Mouse (Mus musculus): ENCODE results near the gene Ddc. TPM values are rescaled to one million over a fixed set of nuclear protein-coding genes. Genes with fewer than 3 reads are reported as not detected.

Ddc gene
- total RNA-seq, 2 experiments from 2014 or later = 8.1 to 8.9 TPM

DNA sequence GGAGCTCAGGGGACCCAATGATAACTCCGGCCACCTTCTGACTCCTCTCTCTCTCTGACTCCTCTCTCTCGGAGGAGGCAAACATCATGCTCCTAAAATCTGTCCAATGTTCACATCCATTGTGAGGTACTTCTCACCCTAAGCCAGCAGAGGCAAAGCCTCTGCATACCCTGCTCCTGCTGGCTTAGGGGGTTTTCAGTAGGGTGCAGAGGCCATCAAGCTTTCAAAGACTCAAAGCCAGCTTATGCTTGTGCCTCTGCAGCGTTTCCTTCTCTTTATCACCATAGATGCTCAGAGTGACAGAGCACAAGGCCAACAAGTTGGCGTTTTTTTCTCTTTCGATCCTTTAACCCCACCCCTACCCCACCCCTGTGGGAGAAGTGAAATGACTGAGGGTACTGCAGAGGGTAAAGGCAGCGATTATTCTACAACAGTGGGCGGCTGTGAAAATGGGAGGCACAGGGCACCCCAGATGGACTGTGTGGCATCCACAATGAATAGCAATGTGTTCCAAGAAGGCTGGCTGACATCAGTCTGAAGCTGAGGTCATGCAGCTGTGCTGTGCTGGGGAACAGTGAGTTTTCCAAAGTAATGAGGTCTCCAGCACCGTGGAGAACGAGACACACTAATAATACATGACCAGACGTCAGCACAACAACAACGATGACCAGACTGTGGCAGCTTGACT is 34.3 kb upstream of the Ddc start:
- DNase-seq (ENCODE audit: low spot score in 2 of 2) = peak in 1 of 2 experiments; percentile 29
- no peak for TF ChIP-seq CTCF (conservative IDR thresholded peaks at IDR 0.05)
- H3K4me3 ChIP-seq = no peak overlapping the region
- H3K27ac ChIP-seq = peak overlapping the region; percentile 51; the same call in 1 of the 2 replicates

DNA sequence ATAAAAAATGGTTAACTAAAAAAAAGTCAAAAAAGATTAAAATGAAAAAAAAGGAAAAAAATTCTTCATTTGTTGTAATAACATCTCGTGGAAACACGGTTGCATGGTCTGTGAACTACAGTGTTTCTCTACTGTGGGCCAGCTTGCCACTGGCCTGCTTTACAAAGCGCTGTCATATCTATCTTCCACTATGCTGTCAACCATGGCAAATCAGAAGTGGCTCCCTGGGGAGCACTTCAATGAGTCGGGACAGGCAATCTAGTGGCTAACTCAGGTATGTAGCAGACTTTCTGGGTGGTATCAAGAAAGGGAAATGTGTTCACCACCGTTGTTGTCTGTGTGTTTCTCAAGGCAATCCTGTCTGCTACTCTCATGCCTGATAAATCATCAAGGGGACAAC is 33.7 kb upstream of the Ddc start:
- Histone ChIP-seq H3K27ac (peak overlapping the region; percentile 51; the same call in 1 of the 2 replicates), H3K4me3 (no peak overlapping the region)
- DNase-seq (ENCODE audit: low spot score in 2 of 2) = no peak
- TF ChIP-seq CTCF (conservative IDR thresholded peaks at IDR 0.05) = no peak

DNA sequence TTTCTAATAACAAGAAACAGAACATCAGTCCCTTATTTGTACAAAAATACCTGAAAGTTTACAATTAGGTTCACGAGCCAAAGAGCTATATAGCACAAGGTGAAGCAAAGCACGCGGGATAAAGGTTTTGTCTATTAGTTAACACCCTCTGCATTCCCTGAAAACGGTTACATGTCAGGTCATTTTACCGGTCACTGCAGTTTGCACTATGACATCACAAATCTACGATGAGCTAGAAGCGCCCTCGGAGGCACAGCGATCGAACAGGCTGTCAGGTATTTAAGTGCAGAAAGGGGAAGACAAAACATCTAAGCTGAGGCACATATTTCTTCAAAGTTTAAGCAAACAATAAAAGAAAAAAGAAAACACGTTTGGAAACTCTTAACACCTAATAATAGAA is 32.6 kb upstream of the Ddc start:
- DNase-seq (ENCODE audit: low spot score in 2 of 2) = no peak

DNA sequence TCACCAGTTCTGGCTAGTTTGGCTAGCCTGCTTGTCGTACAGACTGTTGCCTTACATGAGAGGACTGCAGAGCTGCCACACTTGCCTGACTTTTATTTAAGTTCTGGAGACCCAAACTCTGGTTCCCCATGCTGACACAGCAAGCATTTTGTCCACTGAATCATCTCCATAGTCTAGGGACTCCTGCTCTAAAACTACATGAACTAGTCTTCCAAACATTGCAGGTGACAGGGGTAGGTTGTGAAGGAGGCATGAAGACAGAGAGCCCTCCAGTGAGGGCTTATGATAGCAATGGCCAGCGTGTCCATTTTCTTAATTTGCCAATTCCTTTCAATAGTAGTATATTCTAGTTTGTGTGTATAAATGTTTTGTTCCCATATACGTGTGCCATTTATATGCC is 31.1 kb upstream of the Ddc start:
- H3K27ac ChIP-seq = no peak overlapping the region
- no peak overlapping the region for H3K4me3 ChIP-seq
- TF ChIP-seq CTCF (conservative IDR thresholded peaks at IDR 0.05) = no peak
- no peak for DNase-seq (ENCODE audit: low spot score in 2 of 2)

More for the DNA sequence above, 32.6 kb upstream of the Ddc start:
- Histone ChIP-seq H3K4me3 (no peak overlapping the region), H3K27ac (no peak overlapping the region)
- TF ChIP-seq CTCF (conservative IDR thresholded peaks at IDR 0.05) = no peak

DNA sequence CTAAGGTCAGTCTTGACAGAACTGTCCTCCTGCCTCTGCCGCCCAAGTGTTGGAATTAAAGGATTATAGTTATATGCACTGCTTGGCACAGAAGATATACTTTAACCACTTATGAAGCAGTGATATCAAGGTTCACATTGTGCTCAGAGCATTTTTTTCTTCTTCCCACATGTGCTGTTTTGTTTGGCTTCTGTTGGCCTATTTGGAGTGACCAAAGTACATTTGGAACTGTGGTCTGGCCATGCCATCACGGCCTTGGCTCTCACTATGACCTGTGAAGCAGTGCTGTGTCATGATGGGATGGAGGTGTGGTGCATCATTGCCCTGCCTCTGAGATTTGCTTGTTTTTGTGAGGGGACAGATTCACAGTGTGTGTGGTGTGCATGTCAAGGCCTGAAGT is 30.6 kb upstream of the Ddc start:
- Histone ChIP-seq H3K4me3 (no peak overlapping the region), H3K27ac (no peak overlapping the region)
- no peak for DNase-seq (ENCODE audit: low spot score in 2 of 2)
- TF ChIP-seq CTCF (conservative IDR thresholded peaks at IDR 0.05) = no peak

DNA sequence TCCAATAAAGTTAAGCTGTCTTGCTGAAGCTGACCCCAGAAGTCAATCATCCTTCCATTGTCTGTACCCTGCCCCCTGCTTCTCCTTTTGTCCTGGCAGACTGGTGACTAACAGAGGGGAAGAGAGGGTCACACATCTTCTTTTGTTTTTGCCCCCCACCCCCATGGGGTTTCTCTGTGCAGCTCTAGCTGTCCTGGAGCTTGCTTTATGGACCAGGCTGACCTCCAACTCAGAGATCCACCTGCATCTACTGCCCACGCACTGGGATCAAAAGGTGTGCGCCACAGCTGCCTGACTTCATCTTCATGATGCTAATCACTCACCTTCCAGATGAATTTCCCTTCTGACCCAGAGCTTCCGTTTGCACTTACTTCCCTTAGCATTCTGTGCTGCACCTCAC is 26.0 kb upstream of the Ddc start:
- H3K27ac ChIP-seq = no peak overlapping the region
- no peak for TF ChIP-seq CTCF (conservative IDR thresholded peaks at IDR 0.05)
- no peak for DNase-seq (ENCODE audit: low spot score in 2 of 2)
- no peak overlapping the region for H3K4me3 ChIP-seq

DNA sequence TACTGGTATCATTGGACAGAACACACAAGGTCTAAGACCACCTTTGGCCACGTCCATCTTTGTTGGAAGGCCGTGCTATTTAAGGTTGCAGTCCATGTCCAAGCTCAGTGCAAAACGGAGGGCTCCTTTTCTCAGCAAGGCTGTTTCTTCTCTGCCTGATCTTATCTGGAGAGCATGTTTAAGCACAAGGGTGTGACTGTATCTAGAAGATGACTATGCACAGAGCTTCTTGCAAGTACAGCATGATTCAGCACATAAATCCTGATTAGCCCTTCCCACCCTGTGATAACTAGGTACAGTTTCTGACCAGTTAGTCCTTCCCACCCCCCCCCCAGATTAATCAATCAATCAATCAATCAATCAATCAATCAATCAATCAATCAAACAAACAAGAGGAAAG is 25.4 kb upstream of the Ddc start:
- H3K4me3 ChIP-seq = no peak overlapping the region
- H3K27ac ChIP-seq = no peak overlapping the region
- no peak for TF ChIP-seq CTCF (conservative IDR thresholded peaks at IDR 0.05)
- DNase-seq (ENCODE audit: low spot score in 2 of 2) = no peak

DNA sequence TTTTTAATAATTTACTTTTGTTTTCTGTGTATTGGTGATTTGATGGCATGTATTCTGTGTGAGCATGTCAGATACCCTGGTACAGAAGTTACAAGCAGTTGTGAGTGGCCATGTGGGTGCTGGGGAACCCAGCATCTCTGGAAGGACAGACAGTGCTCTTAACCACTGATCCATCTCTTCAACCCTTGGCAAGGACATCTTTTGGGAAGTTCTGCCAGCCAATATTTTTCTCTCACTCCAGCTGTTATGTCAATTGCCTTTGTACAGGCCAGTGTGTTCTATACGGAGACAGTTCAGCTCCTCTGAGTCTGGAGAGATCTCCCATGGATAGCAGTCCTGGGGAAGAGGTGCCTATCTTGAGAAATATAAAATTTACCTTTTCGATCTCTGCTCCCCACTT is 24.2 kb upstream of the Ddc start:
- Histone ChIP-seq H3K27ac (no peak overlapping the region), H3K4me3 (no peak overlapping the region)
- DNase-seq (ENCODE audit: low spot score in 2 of 2) = no peak
- no peak for TF ChIP-seq CTCF (conservative IDR thresholded peaks at IDR 0.05)

DNA sequence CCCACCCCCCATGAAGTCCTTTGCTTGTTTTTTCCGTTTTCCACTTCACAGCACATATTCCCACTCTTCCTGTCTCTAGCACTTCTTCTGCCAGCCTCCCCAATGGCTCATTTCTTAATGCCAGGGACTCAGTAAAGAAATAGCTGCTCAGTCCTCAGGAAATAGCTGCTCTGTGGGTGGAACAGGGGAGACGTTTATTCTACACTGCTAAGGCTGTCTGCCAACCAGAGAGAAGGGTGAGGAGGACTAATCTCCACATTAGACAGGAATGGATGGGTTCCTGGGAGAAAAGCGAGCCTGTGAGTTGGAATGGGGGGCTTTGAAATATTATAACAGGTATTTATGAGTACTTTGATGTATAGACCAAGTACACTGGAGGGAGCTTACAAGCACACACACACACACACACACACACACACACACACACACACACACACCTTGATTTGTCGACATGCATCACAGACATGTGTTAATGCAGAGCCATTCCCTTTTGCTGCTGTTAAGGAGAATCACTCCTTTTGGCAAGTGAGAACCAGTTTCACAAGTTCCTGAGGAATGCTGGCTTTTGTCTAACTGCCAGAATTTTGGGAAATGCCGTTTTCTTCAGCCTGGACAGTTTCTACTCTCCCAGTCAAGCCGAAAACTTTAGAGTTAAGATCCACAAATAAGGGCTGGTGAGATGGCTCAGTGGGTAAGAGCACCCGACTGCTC is 9.9 kb upstream of the Ddc start:
- H3K4me3 ChIP-seq = no peak overlapping the region
- no peak for TF ChIP-seq CTCF (conservative IDR thresholded peaks at IDR 0.05)
- no peak for DNase-seq (ENCODE audit: low spot score in 2 of 2)
- no peak overlapping the region for H3K27ac ChIP-seq

DNA sequence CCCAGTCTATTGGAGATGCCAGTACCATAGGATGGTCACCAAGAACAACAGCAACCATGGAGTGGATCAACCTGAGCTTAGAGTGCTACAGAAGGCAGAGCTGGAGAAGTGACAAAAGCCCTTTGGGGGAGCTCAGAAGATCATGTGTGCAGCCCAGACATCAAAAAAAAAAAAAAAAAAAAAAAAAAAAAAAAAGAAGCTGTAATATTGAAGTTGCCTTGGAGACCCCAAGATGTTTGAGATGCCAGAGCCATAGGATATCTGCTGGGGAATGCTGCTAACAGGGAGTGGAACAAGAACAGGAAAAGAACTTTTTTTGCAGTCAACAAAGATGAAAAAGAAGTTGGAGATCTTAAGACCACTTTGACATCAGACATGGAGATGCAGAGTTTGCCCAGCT is 7.6 kb upstream of the Ddc start:
- no peak overlapping the region for H3K27ac ChIP-seq
- no peak overlapping the region for H3K4me3 ChIP-seq
- TF ChIP-seq CTCF (conservative IDR thresholded peaks at IDR 0.05) = no peak
- no peak for DNase-seq (ENCODE audit: low spot score in 2 of 2)

DNA sequence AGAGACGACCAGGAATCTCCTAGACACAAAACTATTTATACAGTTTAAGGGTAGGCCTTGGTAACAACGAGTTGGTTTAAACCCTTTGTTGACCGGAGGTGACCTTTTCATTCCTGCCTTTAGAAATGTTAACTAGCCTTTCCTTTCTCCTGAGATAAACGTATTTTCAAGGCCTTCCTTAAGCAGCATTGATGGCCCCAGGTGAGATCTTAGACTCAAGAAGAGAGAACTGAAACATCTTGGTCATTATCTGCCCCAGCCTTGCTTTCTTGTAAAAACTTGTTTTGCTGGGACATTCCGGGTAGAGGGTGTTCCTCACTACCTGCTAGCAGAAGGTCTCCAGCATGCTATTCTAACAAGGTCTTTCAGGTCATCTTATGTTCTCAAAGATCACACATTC is 7.1 kb upstream of the Ddc start:
- DNase-seq (ENCODE audit: low spot score in 2 of 2) = no peak
- Histone ChIP-seq H3K4me3 (no peak overlapping the region), H3K27ac (no peak overlapping the region)
- TF ChIP-seq CTCF (conservative IDR thresholded peaks at IDR 0.05) = no peak

DNA sequence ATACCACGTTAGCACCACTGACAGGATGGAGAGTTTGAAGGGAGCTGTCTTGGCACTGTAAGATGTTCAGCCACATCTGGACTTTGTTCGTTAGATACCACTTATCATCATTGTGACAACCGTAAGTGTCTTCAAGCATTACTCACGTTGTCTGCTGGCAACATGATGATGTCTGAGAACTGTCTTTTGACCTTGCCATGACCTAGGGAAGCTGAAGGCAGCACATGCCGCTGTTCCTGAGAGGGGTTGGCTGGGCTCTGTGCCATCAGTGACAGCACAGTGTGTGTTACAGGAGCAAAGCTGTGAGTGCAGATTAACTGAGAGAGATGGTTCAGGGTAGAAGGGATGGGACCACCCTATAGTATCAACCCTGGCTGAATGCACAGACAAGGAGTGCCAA is 3.6 kb upstream of the Ddc start:
- Histone ChIP-seq H3K27ac (no peak overlapping the region), H3K4me3 (no peak overlapping the region)
- no peak for TF ChIP-seq CTCF (conservative IDR thresholded peaks at IDR 0.05)
- no peak for DNase-seq (ENCODE audit: low spot score in 2 of 2)

DNA sequence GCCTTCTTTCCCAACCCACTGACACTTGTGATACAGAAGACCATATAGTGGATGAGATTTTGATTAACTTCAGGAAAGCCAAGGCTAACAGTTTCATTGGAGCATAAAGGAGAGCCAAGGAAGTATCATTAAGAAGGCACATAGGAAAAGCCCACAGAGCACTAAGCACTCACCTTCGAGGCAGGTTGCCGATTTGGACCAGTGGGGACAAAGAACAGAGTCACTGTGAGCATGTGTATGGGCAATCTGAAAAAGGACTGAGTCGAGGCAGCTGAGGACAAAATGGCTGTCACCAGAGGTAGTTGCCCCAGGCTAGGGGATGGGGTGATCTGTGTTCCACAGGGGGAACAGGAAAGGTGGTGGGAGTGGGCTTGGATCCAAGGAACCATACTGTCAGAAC is 552 bp upstream of the Ddc start:
- no peak for TF ChIP-seq CTCF (conservative IDR thresholded peaks at IDR 0.05)

DNA sequence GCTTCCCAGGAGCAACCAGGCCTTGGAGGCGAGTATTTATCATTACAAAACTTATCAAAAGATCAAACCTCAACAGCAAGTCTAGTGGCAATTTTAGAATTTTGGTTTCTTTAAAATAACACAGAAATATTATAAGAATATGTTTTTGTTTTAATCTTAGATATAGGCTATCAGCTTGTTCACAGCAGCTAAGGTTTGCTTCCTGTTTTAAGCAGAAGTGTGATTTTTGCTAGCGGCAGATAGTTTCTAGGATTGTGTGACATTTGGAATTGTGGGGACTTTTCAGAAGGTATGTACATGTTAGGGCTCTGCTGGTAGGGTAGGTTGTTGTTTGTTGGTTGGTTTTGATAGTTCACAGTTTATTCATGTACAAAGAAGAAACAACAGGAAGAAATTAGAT is 2.5 kb downstream of the Ddc start:
- no peak overlapping the region for H3K4me3 ChIP-seq
- H3K27ac ChIP-seq = no peak overlapping the region
- no peak for DNase-seq (ENCODE audit: low spot score in 2 of 2)
- TF ChIP-seq CTCF (conservative IDR thresholded peaks at IDR 0.05) = no peak

More for the DNA sequence above, 552 bp upstream of the Ddc start:
- no peak for DNase-seq (ENCODE audit: low spot score in 2 of 2)
- H3K27ac ChIP-seq = no peak overlapping the region
- H3K4me3 ChIP-seq = no peak overlapping the region

All from layer of hippocampus, adult 2 months (tissue).